Mouse (Mus musculus) limb, embryonic 14.5 days (tissue): ENCODE data around the gene 9130019O22Rik. TPM values are rescaled to one million over a fixed set of nuclear protein-coding genes. Genes with fewer than 3 reads are reported as not detected.
A peak's percentile ranks its signal among the peaks of the same experiment; 100 is the strongest.
"Not testable (repeated sequence)": the region's sequence is repeated elsewhere in the genome, so short reads cannot be mapped to it uniquely, and the experiment has no call there.

Experiments used
- ATAC-seq: fragments of 200-750 bp; cut with Nextera tagmentation; 2 replicates; pipeline ENCODE4 v1.8.0; 2017; ENCODE audit warnings: low read depth, moderate number of reproducible peaks, moderate TSS enrichment; ENCODE audit not compliant: low FRiP score
- DNase-seq: peaks from one replicate; pipeline ENCODE4 v3.0.0-alpha.2; 2015; ENCODE audit warnings: low spot score
- H3K27ac ChIP-seq: fragments of 300-500 bp; sonication (generic); replicated peaks from 2 replicates; pipeline ENCODE4 v1.5.1; 2014; ENCODE audit warnings: low read depth, mild to moderate bottlenecking, low read length, moderate library complexity, mixed read lengths
- H3K27me3 ChIP-seq: fragments of 300-500 bp; sonication (generic); 2 replicates; pipeline ENCODE4 v1.6.1; 2014; ENCODE audit warnings: low read length, mixed read lengths; ENCODE audit not compliant: control insufficient read depth, insufficient read depth
- H3K36me3 ChIP-seq: fragments of 300-500 bp; sonication (generic); 2 replicates; pipeline ENCODE4 v1.6.1; 2014; ENCODE audit warnings: mild to moderate bottlenecking, low read length, moderate library complexity, mixed read lengths; ENCODE audit not compliant: control insufficient read depth, insufficient read depth
- H3K4me1 ChIP-seq: fragments of 300-500 bp; sonication (generic); 2 replicates; pipeline ENCODE4 v1.6.1; 2014; ENCODE audit warnings: antibody characterized with exemption, low read length, mixed read lengths; ENCODE audit not compliant: control insufficient read depth, insufficient read depth
- H3K4me2 ChIP-seq: fragments of 300-500 bp; sonication (generic); replicated peaks from 2 replicates; pipeline ENCODE4 v1.6.1; 2014; ENCODE audit warnings: low read depth, mild to moderate bottlenecking, low read length, moderate library complexity; ENCODE audit not compliant: severe bottlenecking
- H3K4me3 ChIP-seq: fragments of 300-500 bp; sonication (generic); replicated peaks from 2 replicates; pipeline ENCODE4 v1.5.1; 2014; ENCODE audit warnings: low read length
- H3K9ac ChIP-seq: fragments of 300-500 bp; sonication (generic); 2 replicates; pipeline ENCODE4 v1.6.1; 2014; ENCODE audit warnings: mild to moderate bottlenecking, low read depth, low read length, moderate library complexity; ENCODE audit not compliant: severe bottlenecking
- H3K9me3 ChIP-seq: fragments of 300-500 bp; sonication (generic); 2 replicates; pipeline ENCODE4 v1.6.1; 2016; ENCODE audit warnings: low read length; ENCODE audit not compliant: control insufficient read depth
- POLR2A ChIP-seq: fragments of 200-500 bp; IDR thresholded peaks from 2 replicates; pipeline ENCODE4 v1.8.0; 2012; ENCODE audit warnings: inconsistent platforms, mild to moderate bottlenecking, moderate library complexity, borderline replicate concordance; ENCODE audit not compliant: insufficient read depth, insufficient read length; ENCODE audit errors: extremely low read depth
- WGBS: fragments of 180-500 bp; shearing (Covaris S2); extraction: QIAGEN DNeasy Blood & Tissue Kit; methylation state at CpG from one replicate; pipeline ENCODE4 v1.1.7; 2014; 5-methylcytosine and 5-hydroxymethylcytosine counted together
- polyA plus RNA-seq, 2 experiments: library from polyadenylated mRNA; depleted of rRNA in 1 of 2; stranded (reverse) in 1 of 2; unstranded in 1 of 2; fragments of >200 nt; fragmentation: Nextera tagmentation in 1 of 2; extraction: Ambion mirVana in 1 of 2; gene quantifications; 2 replicates each; pipeline versions ENCODE4 v1.2.1 to v1.2.3; 2012 to 2014

9130019O22Rik gene
- polyA plus RNA-seq, 2 experiments: 3.9 to 6.4 TPM

- Histone ChIP-seq H3K27ac (no peak overlapping the region), H3K36me3 (peaks cover 26% of the 10 kb centered on the region), H3K9me3 (no peaks in the 10 kb centered on the region), H3K4me2 (peak overlapping the region; percentile 83), H3K27me3 (no peaks in the 10 kb centered on the region), H3K4me1 (peaks cover 8% of the 10 kb centered on the region), H3K4me3 (peak overlapping the region; percentile 97), H3K9ac (peak overlapping the region; percentile 91; the same call in 1 of the 2 replicates)
- DNase-seq: no peak
- 88% methylated on average over 8 of the region's 8 CpGs for WGBS
- no peak for ATAC-seq
- TF ChIP-seq POLR2A: no peak
Observed at GRCm38 (mm10) chr7:127344371-127344770, 42.6 kb downstream of the 9130019O22Rik start.

GRCm38 (mm10) chr7:127343351-127344019, 43.5 kb downstream of the 9130019O22Rik start:
- 94% methylated on average over 38 of the region's 38 CpGs for WGBS
- no peak for DNase-seq
- Histone ChIP-seq H3K27me3 (no peaks in the 10 kb centered on the region), H3K27ac (no peak overlapping the region), H3K4me1 (peaks cover 8% of the 10 kb centered on the region), H3K36me3 (peaks cover 26% of the 10 kb centered on the region), H3K9me3 (no peaks in the 10 kb centered on the region), H3K4me2 (no peak overlapping the region), H3K9ac (no peak overlapping the region), H3K4me3 (no peak overlapping the region)
- no peak for TF ChIP-seq POLR2A
- no peak for ATAC-seq

GRCm38 (mm10) chr7:127342888-127343287, 44.1 kb downstream of the 9130019O22Rik start:
- Histone ChIP-seq H3K27ac (no peak overlapping the region), H3K4me1 (peaks cover 8% of the 10 kb centered on the region), H3K9me3 (no peaks in the 10 kb centered on the region), H3K9ac (no peak overlapping the region), H3K4me3 (no peak overlapping the region), H3K4me2 (no peak overlapping the region), H3K36me3 (peaks cover 26% of the 10 kb centered on the region), H3K27me3 (no peaks in the 10 kb centered on the region)
- DNase-seq (no peak), ATAC-seq (no peak)
- TF ChIP-seq POLR2A: no peak
- WGBS: 94% methylated on average over 7 of the region's 7 CpGs

- Histone ChIP-seq H3K9me3 (no peaks in the 10 kb centered on the region), H3K4me3 (no peak overlapping the region), H3K4me1 (peaks cover 8% of the 10 kb centered on the region), H3K27me3 (no peaks in the 10 kb centered on the region), H3K4me2 (no peak overlapping the region), H3K27ac (no peak overlapping the region), H3K36me3 (peaks cover 26% of the 10 kb centered on the region), H3K9ac (no peak overlapping the region)
- ATAC-seq (no peak), DNase-seq (no peak)
- TF ChIP-seq POLR2A: no peak
- WGBS: 60% methylated on average over 4 of the region's 4 CpGs
Observed at GRCm38 (mm10) chr7:127342332-127342731, 44.6 kb downstream of the 9130019O22Rik start.

GRCm38 (mm10) chr7:127341861-127342260, 45.1 kb downstream of the 9130019O22Rik start:
- H3K4me1 ChIP-seq, DNase-seq, H3K4me2 ChIP-seq, H3K27me3 ChIP-seq, H3K9me3 ChIP-seq, ATAC-seq, H3K9ac ChIP-seq, H3K27ac ChIP-seq, H3K4me3 ChIP-seq: not testable (repeated sequence)
- 91% methylated on average over 6 of the region's 6 CpGs for WGBS
- H3K36me3 ChIP-seq: peaks cover 26% of the 10 kb centered on the region

- H3K4me1 ChIP-seq: peaks cover 3% of the 10 kb centered on the region; the same call in 1 of the 2 replicates
- WGBS: 94% methylated on average over 8 of the region's 8 CpGs
- no peak overlapping the region for H3K4me3 ChIP-seq
- no peaks in the 10 kb centered on the region for H3K27me3 ChIP-seq
- H3K4me2 ChIP-seq: no peak overlapping the region
- no peak overlapping the region for H3K9ac ChIP-seq
- no peak for TF ChIP-seq POLR2A
- H3K36me3 ChIP-seq: peaks cover 26% of the 10 kb centered on the region
- H3K27ac ChIP-seq: no peak overlapping the region
- H3K9me3 ChIP-seq: no peaks in the 10 kb centered on the region
- DNase-seq (no peak), ATAC-seq (no peak)
Observed at GRCm38 (mm10) chr7:127341356-127341755, 45.6 kb downstream of the 9130019O22Rik start.
